Mouse (Mus musculus) MEL (cell line): Measurements from ENCODE around the gene Bckdhb. TPM values are rescaled to one million over a fixed set of nuclear protein-coding genes. Genes with fewer than 3 reads are reported as not detected.

Source experiments
- DNase-seq: peaks from one replicate; pipeline ENCODE4 v3.0.0; 2011; ENCODE audit warnings: low read depth, low spot score
- H3K27ac ChIP-seq: 2 replicates; pipeline ENCODE4 v1.5.1; 2012; ENCODE audit warnings: low read depth, mild to moderate bottlenecking, control low read depth, low read length, moderate library complexity; ENCODE audit not compliant: control insufficient read depth
- H3K27me3 ChIP-seq, 2 experiments: fragments of 150-350 bp in 1 of 2; sonication (generic) in 1 of 2; 2 replicates each; pipeline ENCODE4 v1.6.1; 2012; ENCODE audit warnings: low read length in 2 of 2, mild to moderate bottlenecking in 2 of 2, improper control_type of control experiment in 1 of 2, moderate library complexity in 1 of 2; ENCODE audit not compliant: insufficient read depth in 2 of 2, control insufficient read depth in 1 of 2
- H3K36me3 ChIP-seq, 2 experiments: 2 replicates each; pipeline ENCODE4 v1.6.1; 2012 to 2014; ENCODE audit warnings: low read length in 2 of 2, improper control_type of control experiment in 1 of 2, inconsistent platforms in 1 of 2, mild to moderate bottlenecking in 1 of 2; ENCODE audit not compliant: insufficient read depth in 2 of 2, control insufficient read depth in 1 of 2
- H3K4me1 ChIP-seq, 2 experiments: fragments of 150-350 bp in 1 of 2; sonication (generic) in 1 of 2; 2 replicates each; pipeline ENCODE4 v1.6.1; 2012; ENCODE audit warnings: low read length in 2 of 2, improper control_type of control experiment in 1 of 2, mild to moderate bottlenecking in 1 of 2; ENCODE audit not compliant: insufficient read depth in 2 of 2, control insufficient read depth in 1 of 2
- H3K4me3 ChIP-seq, 2 experiments: fragments of 150-350 bp in 1 of 2; sonication (generic) in 1 of 2; 2 replicates each; pipeline ENCODE4 v1.5.1; 2012; ENCODE audit warnings: low read depth in 2 of 2, low read length in 2 of 2, mild to moderate bottlenecking in 2 of 2, moderate library complexity in 2 of 2, control low read depth in 1 of 2, improper control_type of control experiment in 1 of 2; ENCODE audit not compliant: control insufficient read depth in 1 of 2, insufficient read depth in 1 of 2
- H3K79me2 ChIP-seq: 2 replicates; pipeline ENCODE4 v1.6.1; 2012; ENCODE audit warnings: mild to moderate bottlenecking, low read length, moderate library complexity; ENCODE audit not compliant: control insufficient read depth, poor library complexity, insufficient read depth
- H3K9ac ChIP-seq: 2 replicates; pipeline ENCODE4 v1.6.1; 2012; ENCODE audit warnings: low read depth, mild to moderate bottlenecking, control low read depth, low read length, moderate library complexity; ENCODE audit not compliant: control insufficient read depth, poor library complexity, severe bottlenecking
- H3K9me3 ChIP-seq: fragments of 150-350 bp; sonication (generic); replicated peaks from 2 replicates; pipeline ENCODE4 v1.6.1; 2012; ENCODE audit warnings: mild to moderate bottlenecking, low read length, improper control_type of control experiment, moderate library complexity; ENCODE audit not compliant: insufficient read depth
- CHD1 ChIP-seq: IDR thresholded peaks from 2 replicates; pipeline ENCODE4 v1.6.1; 2012; ENCODE audit warnings: low read depth, mild to moderate bottlenecking, inconsistent platforms, low read length, improper control_type of control experiment
- CHD2 ChIP-seq: IDR thresholded peaks from 2 replicates; pipeline ENCODE4 v1.6.1; 2011; ENCODE audit warnings: low read length, improper control_type of control experiment
- CTCF ChIP-seq, 3 experiments: IDR thresholded peaks in 2 of 3; conservative IDR thresholded peaks in 1 of 3; 2 replicates each; pipeline ENCODE4 v1.5.1; 2011 to 2012; ENCODE audit warnings: low read length in 3 of 3, low read depth in 2 of 3, mild to moderate bottlenecking in 2 of 3, improper control_type of control experiment in 1 of 3, inconsistent platforms in 1 of 3, mixed read lengths in 1 of 3, moderate library complexity in 1 of 3; ENCODE audit not compliant: control insufficient read depth in 1 of 3, insufficient read depth in 1 of 3, poor library complexity in 1 of 3, severe bottlenecking in 1 of 3
- ELF1 ChIP-seq: IDR thresholded peaks from 2 replicates; pipeline ENCODE4 v1.6.1; 2014; ENCODE audit warnings: low read depth, mild to moderate bottlenecking, inconsistent platforms, low read length, improper control_type of control experiment, moderate library complexity
- EP300 ChIP-seq, 2 experiments: IDR thresholded peaks; 2 replicates each; pipeline ENCODE4 v1.6.1; 2011; ENCODE audit warnings: improper control_type of control experiment in 2 of 2, low read length in 2 of 2, low read depth in 1 of 2, mild to moderate bottlenecking in 1 of 2
- ETS1 ChIP-seq: IDR thresholded peaks from 2 replicates; pipeline ENCODE4 v1.6.1; 2012; ENCODE audit warnings: low read depth, mild to moderate bottlenecking, inconsistent platforms, low read length, improper control_type of control experiment, moderate library complexity
- GATA1 ChIP-seq: IDR thresholded peaks from 2 replicates; pipeline ENCODE4 v1.6.1; 2011; ENCODE audit warnings: low read depth, low read length, improper control_type of control experiment
- HCFC1 ChIP-seq: IDR thresholded peaks from 2 replicates; pipeline ENCODE4 v1.6.1; 2012; ENCODE audit warnings: low read depth, mild to moderate bottlenecking, inconsistent platforms, low read length, improper control_type of control experiment, moderate library complexity
- KAT2A ChIP-seq: conservative IDR thresholded peaks from 2 replicates; pipeline ENCODE4 v1.6.1; 2012; ENCODE audit warnings: low read depth, low read length, improper control_type of control experiment, inconsistent platforms
- MAFK ChIP-seq: IDR thresholded peaks from 2 replicates; pipeline ENCODE4 v1.6.1; 2011; ENCODE audit warnings: low read depth, mild to moderate bottlenecking, low read length, improper control_type of control experiment, borderline replicate concordance
- MAX ChIP-seq: IDR thresholded peaks from 2 replicates; pipeline ENCODE4 v1.6.1; 2011; ENCODE audit warnings: low read length, improper control_type of control experiment
- MAZ ChIP-seq: IDR thresholded peaks from 2 replicates; pipeline ENCODE4 v1.6.1; 2012; ENCODE audit warnings: low read depth, mild to moderate bottlenecking, inconsistent platforms, low read length, improper control_type of control experiment
- MEF2A ChIP-seq: IDR thresholded peaks from 2 replicates; pipeline ENCODE4 v1.6.1; 2014; ENCODE audit warnings: low read depth, mild to moderate bottlenecking, inconsistent platforms, low read length, improper control_type of control experiment; ENCODE audit not compliant: poor library complexity, insufficient replicate concordance, severe bottlenecking; ENCODE audit errors: extremely low read depth
- MXI1 ChIP-seq: IDR thresholded peaks from 2 replicates; pipeline ENCODE4 v1.6.1; 2011; ENCODE audit warnings: mild to moderate bottlenecking, low read depth, low read length, improper control_type of control experiment
- NELFE ChIP-seq: IDR thresholded peaks from 2 replicates; pipeline ENCODE4 v1.6.1; 2011; ENCODE audit warnings: low read depth, low read length, improper control_type of control experiment
- NRF1 ChIP-seq: IDR thresholded peaks from 2 replicates; pipeline ENCODE4 v1.6.1; 2014; ENCODE audit warnings: low read depth, mild to moderate bottlenecking, inconsistent platforms, low read length, improper control_type of control experiment, moderate library complexity; ENCODE audit not compliant: poor library complexity, insufficient read depth, severe bottlenecking
- POLR2A ChIP-seq, 2 experiments: IDR thresholded peaks; 2 replicates each; pipeline ENCODE4 v1.6.1; 2011 to 2012; ENCODE audit warnings: low read length in 2 of 2, mild to moderate bottlenecking in 2 of 2, control low read depth in 1 of 2, improper control_type of control experiment in 1 of 2, low read depth in 1 of 2, moderate library complexity in 1 of 2; ENCODE audit not compliant: control insufficient read depth in 1 of 2, insufficient read depth in 1 of 2, poor library complexity in 1 of 2
- POLR2AphosphoS5 ChIP-seq: IDR thresholded peaks from 2 replicates; pipeline ENCODE4 v1.6.1; 2012; ENCODE audit warnings: low read depth, borderline replicate concordance, mild to moderate bottlenecking, inconsistent platforms, low read length, moderate library complexity, mixed read lengths
- RCOR1 ChIP-seq: IDR thresholded peaks from 2 replicates; pipeline ENCODE4 v1.6.1; 2012; ENCODE audit warnings: low read depth, mild to moderate bottlenecking, inconsistent platforms, low read length, improper control_type of control experiment
- SIN3A ChIP-seq: IDR thresholded peaks from 2 replicates; pipeline ENCODE4 v1.6.1; 2012; ENCODE audit warnings: low read length, improper control_type of control experiment, inconsistent platforms
- SMC3 ChIP-seq: IDR thresholded peaks from 2 replicates; pipeline ENCODE4 v1.6.1; 2011; ENCODE audit warnings: low read depth, low read length, improper control_type of control experiment
- TAL1 ChIP-seq: IDR thresholded peaks from 2 replicates; pipeline ENCODE4 v1.6.1; 2012; ENCODE audit warnings: mild to moderate bottlenecking, inconsistent platforms, low read length, moderate library complexity, mixed read lengths
- TBP ChIP-seq: IDR thresholded peaks from 2 replicates; pipeline ENCODE4 v1.8.0; 2011; ENCODE audit warnings: low read depth, low read length, improper control_type of control experiment
- TCF12 ChIP-seq: IDR thresholded peaks from 2 replicates; pipeline ENCODE4 v1.6.1; 2014; ENCODE audit warnings: low read depth, mild to moderate bottlenecking, inconsistent platforms, low read length, improper control_type of control experiment, moderate library complexity
- UBTF ChIP-seq: IDR thresholded peaks from 2 replicates; pipeline ENCODE4 v1.6.1; 2012; ENCODE audit warnings: low read depth, mild to moderate bottlenecking, inconsistent platforms, low read length, improper control_type of control experiment, moderate library complexity, borderline replicate concordance; ENCODE audit not compliant: insufficient read depth
- USF1 ChIP-seq: IDR thresholded peaks from 2 replicates; pipeline ENCODE4 v1.6.1; 2014; ENCODE audit warnings: low read depth, mild to moderate bottlenecking, inconsistent platforms, low read length, improper control_type of control experiment, moderate library complexity
- USF2 ChIP-seq, 2 experiments: IDR thresholded peaks; 2 replicates each; pipeline ENCODE4 v1.6.1; 2011 to 2012; ENCODE audit warnings: improper control_type of control experiment in 2 of 2, low read length in 2 of 2, borderline replicate concordance in 1 of 2, inconsistent platforms in 1 of 2, low read depth in 1 of 2, mild to moderate bottlenecking in 1 of 2; ENCODE audit not compliant: insufficient read depth in 1 of 2
- ZC3H11A ChIP-seq: IDR thresholded peaks from 2 replicates; pipeline ENCODE4 v1.6.1; 2012; ENCODE audit warnings: low read depth, mild to moderate bottlenecking, inconsistent platforms, low read length, improper control_type of control experiment
- ZKSCAN1 ChIP-seq: IDR thresholded peaks from 2 replicates; pipeline ENCODE4 v1.6.1; 2012; ENCODE audit warnings: low read depth, mild to moderate bottlenecking, inconsistent platforms, low read length, improper control_type of control experiment, moderate library complexity
- ZMIZ1 ChIP-seq: IDR thresholded peaks from 2 replicates; pipeline ENCODE4 v1.6.1; 2012; ENCODE audit warnings: low read depth, mild to moderate bottlenecking, inconsistent platforms, low read length, improper control_type of control experiment, moderate library complexity
- polyA plus RNA-seq, 2 experiments: library from polyadenylated mRNA; stranded (reverse) in 1 of 2; unstranded in 1 of 2; fragments of >175 nt in 1 of 2; fragments of >200 nt in 1 of 2; gene quantifications; 2 replicates each; pipeline versions ENCODE4 v1.2.1 to v1.2.4; 2012; ENCODE audit warnings: low replicate concordance in 2 of 2, low read depth in 1 of 2; ENCODE audit not compliant: insufficient read length in 2 of 2, insufficient read depth in 1 of 2, missing spikeins in 1 of 2
- total RNA-seq: library from RNA; depleted of rRNA; stranded (reverse); fragments of 300-350 nt; gene quantifications from 2 replicates; pipeline ENCODE4 v1.2.3, GENCODE M21; 2012; rRNA removed

Bckdhb gene
- total RNA-seq: 15.9 and 18.2 TPM in 2 replicates
- 10 to 100 TPM in 1 of 2 experiments, not detected in 1; 26.6 TPM for polyA plus RNA-seq

- H3K4me1 ChIP-seq: peaks cover 6 to 16% of the 10 kb centered on the region in 2 experiments; a peak in 3 of 4 replicates
- H3K79me2 ChIP-seq: peaks cover 2% of the 10 kb centered on the region; the same call in 1 of the 2 replicates
- no peak for TF ChIP-seq RCOR1
- TF ChIP-seq MXI1: peak; percentile 90
- no peak for TF ChIP-seq CHD2
- TF ChIP-seq HCFC1: peak; percentile 69
- no peak; the same call in 1 of the 2 replicates for TF ChIP-seq MAX
- peak; percentile 56 to 79 for TF ChIP-seq POLR2A (IDR thresholded peaks at IDR 0.05; ENCODE audit: control insufficient read depth in 1 of 2, insufficient read depth in 1 of 2, low read depth in 1 of 2, low read length in 2 of 2, poor library complexity in 1 of 2)
- TF ChIP-seq USF2 (IDR thresholded peaks at IDR 0.05; ENCODE audit: borderline replicate concordance in 1 of 2, insufficient read depth in 1 of 2, low read depth in 1 of 2, low read length in 2 of 2): no peak
- TF ChIP-seq MEF2A: no peak
- TF ChIP-seq KAT2A: no peak
- TF ChIP-seq ELF1: peak; percentile 76; the same call in 1 of the 2 replicates
- TF ChIP-seq NELFE: peak; percentile 56
- 0 out of 2 replicates have a peak, but pooled peaks have one; percentile 10 for TF ChIP-seq TCF12
- TF ChIP-seq POLR2AphosphoS5: no peak
- TF ChIP-seq SIN3A: peak; percentile 79
- no peak for TF ChIP-seq TAL1
- no peak for TF ChIP-seq MAFK
- TF ChIP-seq ZMIZ1: peak; percentile 62; the same call in 1 of the 2 replicates
- TF ChIP-seq SMC3: no peak
- TF ChIP-seq USF1: no peak
- no peak for TF ChIP-seq CTCF (IDR thresholded peaks at IDR 0.05 in 2 of 3, conservative IDR thresholded peaks at IDR 0.05 in 1 of 3; ENCODE audit: control insufficient read depth in 1 of 3, insufficient read depth in 1 of 3, low read depth in 2 of 3, low read length in 3 of 3, poor library complexity in 1 of 3, severe bottlenecking in 1 of 3)
- TF ChIP-seq UBTF: no peak
- no peak for TF ChIP-seq ZC3H11A
- TF ChIP-seq GATA1: no peak
- TF ChIP-seq TBP: peak; percentile 47; the same call in 1 of the 2 replicates
- no peak for TF ChIP-seq ZKSCAN1
- TF ChIP-seq ETS1: peak; percentile 81
- TF ChIP-seq CHD1: no peak
- TF ChIP-seq NRF1: peak; percentile 57
- TF ChIP-seq MAZ: peak; percentile 63
- no peak for TF ChIP-seq EP300 (IDR thresholded peaks at IDR 0.05; ENCODE audit: low read depth in 1 of 2, low read length in 2 of 2)
- TF ChIP-seq, all 39 proteins: peak for 12
- peak; percentile 98 for DNase-seq
- Histone ChIP-seq H3K27ac (peak within 1 kb of the TSS; percentile 29; the same call in 1 of the 2 replicates), H3K9me3 (no peaks in the 10 kb centered on the region), H3K9ac (peak within 1 kb of the TSS; percentile 73), H3K36me3 (peaks cover 0 to 13% of the 10 kb centered on the region in 2 experiments; a peak in 3 of 4 replicates), H3K27me3 (no peaks in the 10 kb centered on the region), H3K4me3 (peak within 1 kb of the TSS; percentile 83 to 94)
These were observed at the start of gene Bckdhb for GRCm38 (mm10) chr9:83924878-83925687. Gene Bckdhb, plus strand, starts transcription at chr9:83925145.
